Mouse (Mus musculus) MEL (cell line): ENCODE measurements around the gene Ms4a18. TPM values are rescaled to one million over a fixed set of nuclear protein-coding genes. Genes with fewer than 3 reads are reported as not detected.

Source experiments
- DNase-seq: peaks from one replicate; pipeline ENCODE4 v3.0.0; 2011; ENCODE audit warnings: low read depth, low spot score
- H3K27ac ChIP-seq: 2 replicates; pipeline ENCODE4 v1.5.1; 2012; ENCODE audit warnings: low read depth, mild to moderate bottlenecking, control low read depth, low read length, moderate library complexity; ENCODE audit not compliant: control insufficient read depth
- H3K27me3 ChIP-seq, 2 experiments: fragments of 150-350 bp in 1 of 2; sonication (generic) in 1 of 2; 2 replicates each; pipeline ENCODE4 v1.6.1; 2012; ENCODE audit warnings: low read length in 2 of 2, mild to moderate bottlenecking in 2 of 2, improper control_type of control experiment in 1 of 2, moderate library complexity in 1 of 2; ENCODE audit not compliant: insufficient read depth in 2 of 2, control insufficient read depth in 1 of 2
- H3K36me3 ChIP-seq, 2 experiments: 2 replicates each; pipeline ENCODE4 v1.6.1; 2012 to 2014; ENCODE audit warnings: low read length in 2 of 2, improper control_type of control experiment in 1 of 2, inconsistent platforms in 1 of 2, mild to moderate bottlenecking in 1 of 2; ENCODE audit not compliant: insufficient read depth in 2 of 2, control insufficient read depth in 1 of 2
- H3K4me1 ChIP-seq, 2 experiments: fragments of 150-350 bp in 1 of 2; sonication (generic) in 1 of 2; 2 replicates each; pipeline ENCODE4 v1.6.1; 2012; ENCODE audit warnings: low read length in 2 of 2, improper control_type of control experiment in 1 of 2, mild to moderate bottlenecking in 1 of 2; ENCODE audit not compliant: insufficient read depth in 2 of 2, control insufficient read depth in 1 of 2
- H3K4me3 ChIP-seq, 2 experiments: fragments of 150-350 bp in 1 of 2; sonication (generic) in 1 of 2; 2 replicates each; pipeline ENCODE4 v1.5.1; 2012; ENCODE audit warnings: low read depth in 2 of 2, low read length in 2 of 2, mild to moderate bottlenecking in 2 of 2, moderate library complexity in 2 of 2, control low read depth in 1 of 2, improper control_type of control experiment in 1 of 2; ENCODE audit not compliant: control insufficient read depth in 1 of 2, insufficient read depth in 1 of 2
- H3K79me2 ChIP-seq: 2 replicates; pipeline ENCODE4 v1.6.1; 2012; ENCODE audit warnings: mild to moderate bottlenecking, low read length, moderate library complexity; ENCODE audit not compliant: control insufficient read depth, poor library complexity, insufficient read depth
- H3K9ac ChIP-seq: 2 replicates; pipeline ENCODE4 v1.6.1; 2012; ENCODE audit warnings: low read depth, mild to moderate bottlenecking, control low read depth, low read length, moderate library complexity; ENCODE audit not compliant: control insufficient read depth, poor library complexity, severe bottlenecking
- H3K9me3 ChIP-seq: fragments of 150-350 bp; sonication (generic); replicated peaks from 2 replicates; pipeline ENCODE4 v1.6.1; 2012; ENCODE audit warnings: mild to moderate bottlenecking, low read length, improper control_type of control experiment, moderate library complexity; ENCODE audit not compliant: insufficient read depth
- BHLHE40 ChIP-seq: IDR thresholded peaks from 2 replicates; pipeline ENCODE4 v1.6.1; 2012; ENCODE audit warnings: low read depth, mild to moderate bottlenecking, inconsistent platforms, low read length, improper control_type of control experiment, borderline replicate concordance
- CHD1 ChIP-seq: IDR thresholded peaks from 2 replicates; pipeline ENCODE4 v1.6.1; 2012; ENCODE audit warnings: low read depth, mild to moderate bottlenecking, inconsistent platforms, low read length, improper control_type of control experiment
- CHD2 ChIP-seq: IDR thresholded peaks from 2 replicates; pipeline ENCODE4 v1.6.1; 2011; ENCODE audit warnings: low read length, improper control_type of control experiment
- CTCF ChIP-seq, 3 experiments: IDR thresholded peaks in 2 of 3; conservative IDR thresholded peaks in 1 of 3; 2 replicates each; pipeline ENCODE4 v1.5.1; 2011 to 2012; ENCODE audit warnings: low read length in 3 of 3, low read depth in 2 of 3, mild to moderate bottlenecking in 2 of 3, improper control_type of control experiment in 1 of 3, inconsistent platforms in 1 of 3, mixed read lengths in 1 of 3, moderate library complexity in 1 of 3; ENCODE audit not compliant: control insufficient read depth in 1 of 3, insufficient read depth in 1 of 3, poor library complexity in 1 of 3, severe bottlenecking in 1 of 3
- E2F4 ChIP-seq: IDR thresholded peaks from 2 replicates; pipeline ENCODE4 v1.6.1; 2011; ENCODE audit warnings: low read depth, low read length, improper control_type of control experiment, borderline replicate concordance
- ELF1 ChIP-seq: IDR thresholded peaks from 2 replicates; pipeline ENCODE4 v1.6.1; 2014; ENCODE audit warnings: low read depth, mild to moderate bottlenecking, inconsistent platforms, low read length, improper control_type of control experiment, moderate library complexity
- EP300 ChIP-seq, 2 experiments: IDR thresholded peaks; 2 replicates each; pipeline ENCODE4 v1.6.1; 2011; ENCODE audit warnings: improper control_type of control experiment in 2 of 2, low read length in 2 of 2, low read depth in 1 of 2, mild to moderate bottlenecking in 1 of 2
- ETS1 ChIP-seq: IDR thresholded peaks from 2 replicates; pipeline ENCODE4 v1.6.1; 2012; ENCODE audit warnings: low read depth, mild to moderate bottlenecking, inconsistent platforms, low read length, improper control_type of control experiment, moderate library complexity
- GABPA ChIP-seq: IDR thresholded peaks from 2 replicates; pipeline ENCODE4 v1.6.1; 2012; ENCODE audit warnings: low read depth, mild to moderate bottlenecking, inconsistent platforms, low read length, improper control_type of control experiment, moderate library complexity
- GATA1 ChIP-seq: IDR thresholded peaks from 2 replicates; pipeline ENCODE4 v1.6.1; 2011; ENCODE audit warnings: low read depth, low read length, improper control_type of control experiment
- HCFC1 ChIP-seq: IDR thresholded peaks from 2 replicates; pipeline ENCODE4 v1.6.1; 2012; ENCODE audit warnings: low read depth, mild to moderate bottlenecking, inconsistent platforms, low read length, improper control_type of control experiment, moderate library complexity
- JUND ChIP-seq: IDR thresholded peaks from 2 replicates; pipeline ENCODE4 v1.6.1; 2011; ENCODE audit warnings: low read depth, mild to moderate bottlenecking, improper control_type of control experiment, low read length
- KAT2A ChIP-seq: conservative IDR thresholded peaks from 2 replicates; pipeline ENCODE4 v1.6.1; 2012; ENCODE audit warnings: low read depth, low read length, improper control_type of control experiment, inconsistent platforms
- MAFK ChIP-seq: IDR thresholded peaks from 2 replicates; pipeline ENCODE4 v1.6.1; 2011; ENCODE audit warnings: low read depth, mild to moderate bottlenecking, low read length, improper control_type of control experiment, borderline replicate concordance
- MAX ChIP-seq: IDR thresholded peaks from 2 replicates; pipeline ENCODE4 v1.6.1; 2011; ENCODE audit warnings: low read length, improper control_type of control experiment
- MAZ ChIP-seq: IDR thresholded peaks from 2 replicates; pipeline ENCODE4 v1.6.1; 2012; ENCODE audit warnings: low read depth, mild to moderate bottlenecking, inconsistent platforms, low read length, improper control_type of control experiment
- MEF2A ChIP-seq: IDR thresholded peaks from 2 replicates; pipeline ENCODE4 v1.6.1; 2014; ENCODE audit warnings: low read depth, mild to moderate bottlenecking, inconsistent platforms, low read length, improper control_type of control experiment; ENCODE audit not compliant: poor library complexity, insufficient replicate concordance, severe bottlenecking; ENCODE audit errors: extremely low read depth
- MXI1 ChIP-seq: IDR thresholded peaks from 2 replicates; pipeline ENCODE4 v1.6.1; 2011; ENCODE audit warnings: mild to moderate bottlenecking, low read depth, low read length, improper control_type of control experiment
- MYB ChIP-seq: IDR thresholded peaks from 2 replicates; pipeline ENCODE4 v1.6.1; 2011; ENCODE audit warnings: mild to moderate bottlenecking, low read depth, low read length, improper control_type of control experiment
- MYC ChIP-seq: IDR thresholded peaks from 2 replicates; pipeline ENCODE4 v1.6.1; 2011; ENCODE audit warnings: low read depth, mild to moderate bottlenecking, low read length, improper control_type of control experiment, moderate library complexity
- NELFE ChIP-seq: IDR thresholded peaks from 2 replicates; pipeline ENCODE4 v1.6.1; 2011; ENCODE audit warnings: low read depth, low read length, improper control_type of control experiment
- NRF1 ChIP-seq: IDR thresholded peaks from 2 replicates; pipeline ENCODE4 v1.6.1; 2014; ENCODE audit warnings: low read depth, mild to moderate bottlenecking, inconsistent platforms, low read length, improper control_type of control experiment, moderate library complexity; ENCODE audit not compliant: poor library complexity, insufficient read depth, severe bottlenecking
- POLR2A ChIP-seq, 2 experiments: IDR thresholded peaks; 2 replicates each; pipeline ENCODE4 v1.6.1; 2011 to 2012; ENCODE audit warnings: low read length in 2 of 2, mild to moderate bottlenecking in 2 of 2, control low read depth in 1 of 2, improper control_type of control experiment in 1 of 2, low read depth in 1 of 2, moderate library complexity in 1 of 2; ENCODE audit not compliant: control insufficient read depth in 1 of 2, insufficient read depth in 1 of 2, poor library complexity in 1 of 2
- POLR2AphosphoS2 ChIP-seq: IDR thresholded peaks from 2 replicates; pipeline ENCODE4 v1.6.1; 2011; ENCODE audit warnings: low read length, improper control_type of control experiment
- POLR2AphosphoS5 ChIP-seq: IDR thresholded peaks from 2 replicates; pipeline ENCODE4 v1.6.1; 2012; ENCODE audit warnings: low read depth, borderline replicate concordance, mild to moderate bottlenecking, inconsistent platforms, low read length, moderate library complexity, mixed read lengths
- RAD21 ChIP-seq: IDR thresholded peaks from 2 replicates; pipeline ENCODE4 v1.6.1; 2011; ENCODE audit warnings: mild to moderate bottlenecking, low read depth, low read length, improper control_type of control experiment
- RCOR1 ChIP-seq: IDR thresholded peaks from 2 replicates; pipeline ENCODE4 v1.6.1; 2012; ENCODE audit warnings: low read depth, mild to moderate bottlenecking, inconsistent platforms, low read length, improper control_type of control experiment
- SIN3A ChIP-seq: IDR thresholded peaks from 2 replicates; pipeline ENCODE4 v1.6.1; 2012; ENCODE audit warnings: low read length, improper control_type of control experiment, inconsistent platforms
- SMC3 ChIP-seq: IDR thresholded peaks from 2 replicates; pipeline ENCODE4 v1.6.1; 2011; ENCODE audit warnings: low read depth, low read length, improper control_type of control experiment
- TAL1 ChIP-seq: IDR thresholded peaks from 2 replicates; pipeline ENCODE4 v1.6.1; 2012; ENCODE audit warnings: mild to moderate bottlenecking, inconsistent platforms, low read length, moderate library complexity, mixed read lengths
- TBP ChIP-seq: IDR thresholded peaks from 2 replicates; pipeline ENCODE4 v1.8.0; 2011; ENCODE audit warnings: low read depth, low read length, improper control_type of control experiment
- TCF12 ChIP-seq: IDR thresholded peaks from 2 replicates; pipeline ENCODE4 v1.6.1; 2014; ENCODE audit warnings: low read depth, mild to moderate bottlenecking, inconsistent platforms, low read length, improper control_type of control experiment, moderate library complexity
- UBTF ChIP-seq: IDR thresholded peaks from 2 replicates; pipeline ENCODE4 v1.6.1; 2012; ENCODE audit warnings: low read depth, mild to moderate bottlenecking, inconsistent platforms, low read length, improper control_type of control experiment, moderate library complexity, borderline replicate concordance; ENCODE audit not compliant: insufficient read depth
- USF1 ChIP-seq: IDR thresholded peaks from 2 replicates; pipeline ENCODE4 v1.6.1; 2014; ENCODE audit warnings: low read depth, mild to moderate bottlenecking, inconsistent platforms, low read length, improper control_type of control experiment, moderate library complexity
- ZC3H11A ChIP-seq: IDR thresholded peaks from 2 replicates; pipeline ENCODE4 v1.6.1; 2012; ENCODE audit warnings: low read depth, mild to moderate bottlenecking, inconsistent platforms, low read length, improper control_type of control experiment
- ZKSCAN1 ChIP-seq: IDR thresholded peaks from 2 replicates; pipeline ENCODE4 v1.6.1; 2012; ENCODE audit warnings: low read depth, mild to moderate bottlenecking, inconsistent platforms, low read length, improper control_type of control experiment, moderate library complexity
- ZMIZ1 ChIP-seq: IDR thresholded peaks from 2 replicates; pipeline ENCODE4 v1.6.1; 2012; ENCODE audit warnings: low read depth, mild to moderate bottlenecking, inconsistent platforms, low read length, improper control_type of control experiment, moderate library complexity
- ZNF384 ChIP-seq: IDR thresholded peaks from 2 replicates; pipeline ENCODE4 v1.6.1; 2012; ENCODE audit warnings: low read depth, mild to moderate bottlenecking, inconsistent platforms, low read length, improper control_type of control experiment
- polyA plus RNA-seq, 2 experiments: library from polyadenylated mRNA; stranded (reverse) in 1 of 2; unstranded in 1 of 2; fragments of >175 nt in 1 of 2; fragments of >200 nt in 1 of 2; gene quantifications; 2 replicates each; pipeline versions ENCODE4 v1.2.1 to v1.2.4; 2012; ENCODE audit warnings: low replicate concordance in 2 of 2, low read depth in 1 of 2; ENCODE audit not compliant: insufficient read length in 2 of 2, insufficient read depth in 1 of 2, missing spikeins in 1 of 2
- total RNA-seq: library from RNA; depleted of rRNA; stranded (reverse); fragments of 300-350 nt; gene quantifications from 2 replicates; pipeline ENCODE4 v1.2.3, GENCODE M21; 2012

The Ms4a18 gene
- total and polyA plus RNA-seq, 3 experiments, result not detected

DNA sequence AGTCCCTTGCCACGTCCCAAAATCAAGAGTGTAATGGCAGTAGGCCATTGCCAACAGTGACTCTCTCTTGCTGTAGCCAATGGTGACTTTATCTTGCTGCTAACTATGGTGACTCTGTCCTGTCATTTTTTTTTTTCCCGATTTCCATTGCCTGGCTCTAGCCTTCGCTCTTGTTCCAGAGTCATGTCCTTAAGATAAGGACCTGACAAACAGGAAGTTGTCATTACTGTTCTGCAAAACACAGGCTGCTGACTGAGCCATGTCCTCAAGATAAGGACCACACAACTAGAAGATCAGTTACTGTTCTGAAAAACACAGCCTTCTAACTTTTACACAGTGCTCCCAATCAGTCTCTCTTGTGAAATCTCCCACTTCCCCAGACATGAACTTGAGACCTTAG is 47.4 kb downstream of the Ms4a18 start:
- Histone ChIP-seq H3K36me3 (peaks cover 0 to 5% of the 10 kb centered on the region in 2 experiments; a peak in 2 of 4 replicates), H3K4me3 (no peak overlapping the region), H3K4me1 (peaks cover 2 to 6% of the 10 kb centered on the region in 2 experiments; a peak in 3 of 4 replicates), H3K27me3 (peaks cover 0 to 4% of the 10 kb centered on the region in 2 experiments; a peak in 3 of 4 replicates), H3K79me2 (no peaks in the 10 kb centered on the region), H3K9me3 (no peaks in the 10 kb centered on the region), H3K9ac (no peak overlapping the region), H3K27ac (peak overlapping the region; percentile 72)
- peak; percentile 81 for DNase-seq
- TF ChIP-seq MYB (no peak), CTCF (IDR thresholded peaks at IDR 0.05 in 2 of 3, conservative IDR thresholded peaks at IDR 0.05 in 1 of 3; ENCODE audit: control insufficient read depth in 1 of 3, insufficient read depth in 1 of 3, low read depth in 2 of 3, low read length in 3 of 3, poor library complexity in 1 of 3, severe bottlenecking in 1 of 3) (no peak), TCF12 (peak; percentile 63), SMC3 (no peak), KAT2A (no peak), BHLHE40 (no peak), CHD1 (no peak), RAD21 (no peak), ZKSCAN1 (no peak), MYC (peak; percentile 46; the same call in 1 of the 2 replicates), TBP (no peak), ZC3H11A (no peak), JUND (no peak), NRF1 (no peak), SIN3A (peak; percentile 61), MEF2A (no peak), EP300 (IDR thresholded peaks at IDR 0.05; ENCODE audit: low read depth in 1 of 2, low read length in 2 of 2) (peak; percentile 71 to 72), USF1 (no peak), POLR2A (IDR thresholded peaks at IDR 0.05; ENCODE audit: control insufficient read depth in 1 of 2, insufficient read depth in 1 of 2, low read depth in 1 of 2, low read length in 2 of 2, poor library complexity in 1 of 2) (no peak), MXI1 (no peak; the same call in 1 of the 2 replicates), ZNF384 (peak; percentile 84), MAFK (no peak), E2F4 (no peak), CHD2 (no peak), ZMIZ1 (no peak), HCFC1 (peak; percentile 52; the same call in 1 of the 2 replicates), ELF1 (no peak; the same call in 1 of the 2 replicates), POLR2AphosphoS2 (no peak), TAL1 (no peak), GABPA (no peak), RCOR1 (no peak), MAX (peak; percentile 53; the same call in 1 of the 2 replicates), NELFE (no peak; the same call in 1 of the 2 replicates), POLR2AphosphoS5 (no peak), UBTF (no peak), GATA1 (peak; percentile 87), ETS1 (peak; percentile 72), MAZ (no peak)
